Mouse (Mus musculus): ENCODE results near the gene Arf3. TPM values are rescaled to one million over a fixed set of nuclear protein-coding genes. Genes with fewer than 3 reads are reported as not detected.

Gene Arf3
- 49.4 TPM for polyA plus RNA-seq (2014; fragmentation: Illumina TruSeq; extraction: RNeasy Lipid Tissue Mini Kit (QIAGEN cat#74804); ENCODE audit: insufficient read depth, low read depth, low replicate concordance)

DNA sequence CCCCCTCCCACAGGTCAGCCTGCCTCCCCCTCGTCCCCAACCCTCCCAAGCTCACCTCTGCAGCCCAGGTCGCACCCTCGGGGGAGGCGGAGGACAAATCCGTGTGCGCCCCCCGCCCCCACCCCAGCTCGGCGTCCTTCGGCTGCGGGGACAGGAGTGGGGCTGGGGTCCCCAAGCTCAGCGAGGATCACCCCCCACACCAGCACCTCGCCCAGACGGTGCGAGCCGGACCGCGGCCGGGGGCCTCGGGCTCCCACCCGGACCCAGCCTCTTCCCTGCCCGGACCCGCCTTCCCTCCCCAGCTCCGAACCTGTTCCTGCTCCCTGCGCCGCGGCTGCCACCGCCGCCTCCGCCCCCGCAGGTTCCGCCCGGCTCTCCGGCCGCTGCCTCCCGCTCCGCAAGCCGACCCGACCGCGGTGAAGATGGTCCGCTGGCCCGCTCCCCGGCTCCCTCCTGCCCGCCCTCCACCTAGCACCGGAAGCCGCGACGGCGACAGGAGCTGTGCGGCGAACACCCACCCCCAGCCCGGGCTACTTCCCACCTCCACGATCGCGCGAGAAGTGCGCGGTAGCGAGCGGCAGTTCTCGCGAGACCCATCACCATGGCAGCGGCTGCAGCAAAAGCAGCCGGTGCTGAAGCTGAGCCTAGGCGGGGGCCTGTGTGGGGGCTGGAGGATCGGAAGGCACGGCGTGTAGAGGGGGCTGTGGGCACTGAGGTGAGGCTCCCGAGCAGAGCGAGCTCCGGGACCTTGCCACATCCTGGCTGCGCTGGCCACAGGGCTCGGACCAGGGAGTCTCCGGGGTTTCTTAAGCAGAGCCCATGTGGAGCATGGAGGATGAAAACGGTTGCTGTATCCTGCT, at the start of gene Arf3:
Gene Arf3 (minus strand): TSS at position 545 of the 860 bp plus-strand sequence.

DNA sequence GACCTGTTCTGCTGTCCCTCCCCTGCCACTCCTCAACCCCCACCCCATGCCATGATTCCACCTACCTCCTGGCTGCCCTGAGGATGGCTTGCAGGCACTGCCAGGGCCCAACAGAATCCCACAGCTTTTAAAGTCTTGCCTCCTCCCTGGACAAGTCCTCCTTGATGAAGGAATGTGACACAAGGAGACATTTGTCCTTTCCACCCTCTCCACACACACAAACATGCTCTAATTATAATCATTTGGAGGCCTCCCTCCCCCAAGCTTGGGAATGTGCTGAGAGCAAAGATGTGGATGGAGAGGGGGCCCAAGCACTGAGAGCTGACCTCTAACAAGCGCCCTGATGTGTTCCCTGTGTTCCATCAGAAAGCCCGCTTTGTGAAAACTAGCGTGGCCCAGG, 46.4 kb upstream of the Arf3 start, which contains the start of gene Ddn:
Gene Ddn (minus strand): TSS at position 101 of the 400 bp plus-strand sequence.

DNA sequence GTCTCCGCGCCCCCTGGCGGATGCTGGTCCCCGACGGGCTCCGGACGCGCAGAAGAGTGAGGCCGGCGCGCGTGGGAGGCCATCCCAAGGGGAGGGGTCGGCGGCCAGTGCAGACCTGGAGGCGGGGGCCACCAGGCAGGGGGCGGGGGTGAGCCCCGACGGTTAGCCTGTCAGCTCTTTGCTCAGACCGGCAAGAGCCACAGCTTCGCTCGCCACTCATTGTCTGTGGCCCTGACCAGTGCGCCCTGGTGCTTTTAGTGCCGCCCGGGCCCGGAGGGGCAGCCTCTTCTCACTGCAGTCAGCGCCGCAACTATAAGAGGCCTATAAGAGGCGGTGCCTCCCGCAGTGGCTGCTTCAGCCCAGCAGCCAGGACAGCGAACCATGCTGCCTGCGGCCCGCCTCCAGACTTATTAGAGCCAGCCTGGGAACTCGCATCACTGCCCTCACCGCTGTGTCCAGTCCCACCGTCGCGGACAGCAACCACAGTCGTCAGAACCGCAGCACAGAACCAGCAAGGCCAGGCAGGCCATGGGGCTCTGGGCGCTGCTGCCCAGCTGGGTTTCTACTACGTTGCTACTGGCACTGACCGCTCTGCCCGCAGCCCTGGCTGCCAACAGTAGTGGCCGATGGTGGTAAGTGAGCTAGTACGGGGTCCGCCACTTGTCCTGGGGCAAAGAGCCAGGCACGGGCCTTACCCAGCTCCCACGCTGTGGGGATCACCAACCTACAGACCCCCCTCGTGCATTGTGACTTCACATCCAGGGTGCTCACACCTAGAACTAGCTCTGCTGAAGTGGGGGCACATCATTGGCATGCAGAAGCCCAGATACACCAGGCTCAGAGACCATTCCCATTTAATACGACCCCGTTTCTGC, 26.9 kb upstream of the Arf3 start, which contains the start of gene Wnt1:
Gene Wnt1 (plus strand): TSS at position 197 of the 875 bp plus-strand sequence.

DNA sequence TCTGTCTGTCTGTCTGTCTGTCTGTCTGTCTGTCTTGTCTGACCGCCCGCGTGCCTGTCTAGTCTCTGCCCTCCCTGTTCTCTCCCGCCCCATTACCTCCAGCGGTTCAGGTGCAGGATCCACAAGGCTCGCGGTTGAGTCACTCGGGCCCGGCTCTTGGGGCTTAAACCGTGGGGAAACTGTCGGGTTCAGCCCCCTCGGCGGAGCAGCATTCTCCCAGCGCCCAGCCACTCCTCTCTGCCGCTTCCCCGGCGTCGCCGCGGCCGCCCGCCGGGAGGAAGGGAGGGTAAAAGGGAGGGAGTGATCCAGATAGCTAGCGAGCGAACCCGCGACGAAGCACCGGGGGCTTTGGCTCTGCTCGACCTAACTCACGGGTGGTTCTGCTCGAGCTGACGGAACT, 14.7 kb upstream of the Arf3 start, which contains the start of gene Wnt10b:
Gene Wnt10b (minus strand): TSS at position 389 of the 400 bp plus-strand sequence.

DNA sequence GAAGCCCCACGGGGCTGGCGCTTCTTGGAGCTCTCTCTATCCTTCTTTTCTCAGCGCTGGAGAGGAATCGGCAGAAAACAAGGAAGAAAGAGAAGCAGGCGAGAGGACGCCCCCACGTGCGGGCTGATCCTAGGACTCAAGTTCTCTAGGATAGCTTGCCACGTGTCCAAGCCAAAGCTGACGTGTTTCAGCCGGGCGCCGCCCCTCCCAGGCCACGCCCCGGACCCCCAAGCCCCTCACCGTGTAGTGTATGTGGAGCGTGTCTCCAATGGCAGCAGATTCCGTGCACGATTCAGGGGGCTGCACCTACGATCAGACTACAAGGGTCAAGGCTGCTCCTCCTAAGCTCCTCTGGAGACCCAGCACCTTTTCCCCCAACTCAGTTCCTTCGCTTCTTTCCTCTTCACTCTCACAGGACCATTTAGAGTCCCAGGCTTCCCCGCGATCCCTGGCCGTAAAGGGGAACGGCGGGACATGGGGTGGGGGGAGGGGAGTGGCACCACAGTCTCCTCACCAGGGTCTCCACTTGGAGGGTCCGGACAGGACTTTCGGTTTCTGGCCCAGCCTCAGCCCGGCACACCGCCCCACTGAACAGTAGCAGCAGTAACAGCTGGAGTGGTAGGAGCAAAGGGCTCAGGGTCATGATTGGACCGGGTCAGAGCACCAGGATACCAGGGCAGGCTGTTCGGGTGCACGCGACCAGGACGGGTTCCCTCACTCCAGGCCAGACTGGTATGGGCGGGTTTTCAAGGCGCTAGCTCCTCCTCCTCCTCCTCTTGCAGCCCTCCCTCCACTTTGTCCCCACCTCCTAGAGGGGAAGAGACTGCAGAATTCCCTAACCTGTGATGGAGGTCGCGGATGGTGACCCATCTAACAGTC, 35.3 kb downstream of the Arf3 start, which contains the start of gene Fkbp11:
Gene Fkbp11 (minus strand): TSS at position 756 of the 879 bp plus-strand sequence.

DNA sequence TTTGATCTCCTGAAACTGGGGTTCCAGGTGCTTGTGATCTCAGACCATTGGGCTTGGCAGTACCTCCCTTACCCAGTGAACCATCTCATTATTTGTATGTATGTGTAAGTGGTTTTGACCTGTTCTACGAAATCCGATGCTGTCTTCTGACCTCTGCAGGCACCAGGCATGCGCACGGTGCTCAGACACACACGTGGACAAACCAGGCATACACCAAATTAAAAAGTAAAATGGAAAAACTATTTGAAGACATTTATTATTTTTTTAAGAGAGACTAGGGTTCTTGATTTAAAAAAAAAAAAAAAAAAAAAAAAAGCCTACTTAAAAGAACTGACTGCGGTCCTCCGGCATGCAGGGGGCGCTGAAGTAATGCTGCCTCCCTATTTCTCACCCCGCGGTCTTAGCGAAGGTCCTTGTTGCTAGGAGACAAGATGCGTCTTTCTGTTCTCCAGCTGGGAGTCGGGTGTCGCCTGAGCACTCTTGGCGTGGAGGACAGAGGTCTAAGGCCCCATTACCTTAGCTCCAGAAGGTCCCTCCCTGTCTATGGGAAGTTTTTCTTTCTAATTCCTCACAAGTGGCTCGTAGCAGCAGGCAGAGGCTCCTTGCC, 55.1 kb downstream of the Arf3 start, which contains the start of gene Ccdc65:
Gene Ccdc65 (plus strand): TSS at position 442 of the 607 bp plus-strand sequence.

Other genes with a start within 250 kb of the Arf3 start
- gene Kansl2, start 228.9 kb downstream of the Arf3 start, polyA plus RNA-seq (2014; fragmentation: Illumina TruSeq; extraction: RNeasy Lipid Tissue Mini Kit (QIAGEN cat#74804); ENCODE audit: insufficient read depth, low read depth, low replicate concordance), result 30.1 TPM
- gene Ccnt1, start 192.3 kb downstream of the Arf3 start, polyA plus RNA-seq (2014; fragmentation: Illumina TruSeq; extraction: RNeasy Lipid Tissue Mini Kit (QIAGEN cat#74804); ENCODE audit: insufficient read depth, low read depth, low replicate concordance), result 16.8 TPM
- 0.54 TPM for gene 4930415O20Rik, start 192.2 kb downstream of the Arf3 start, polyA plus RNA-seq (2014; fragmentation: Illumina TruSeq; extraction: RNeasy Lipid Tissue Mini Kit (QIAGEN cat#74804); ENCODE audit: insufficient read depth, low read depth, low replicate concordance)
- gene Adcy6, start 153.1 kb downstream of the Arf3 start, polyA plus RNA-seq (2014; fragmentation: Illumina TruSeq; extraction: RNeasy Lipid Tissue Mini Kit (QIAGEN cat#74804); ENCODE audit: insufficient read depth, low read depth, low replicate concordance), result 17.4 TPM
- gene Cacnb3, start 132.4 kb downstream of the Arf3 start, polyA plus RNA-seq (2014; fragmentation: Illumina TruSeq; extraction: RNeasy Lipid Tissue Mini Kit (QIAGEN cat#74804); ENCODE audit: insufficient read depth, low read depth, low replicate concordance), result 9.1 TPM
- gene Ddx23, start 100.3 kb downstream of the Arf3 start, polyA plus RNA-seq (2014; fragmentation: Illumina TruSeq; extraction: RNeasy Lipid Tissue Mini Kit (QIAGEN cat#74804); ENCODE audit: insufficient read depth, low read depth, low replicate concordance), result 30.9 TPM
- 7.5 TPM for gene Rnd1, start 85.8 kb downstream of the Arf3 start, polyA plus RNA-seq (2014; fragmentation: Illumina TruSeq; extraction: RNeasy Lipid Tissue Mini Kit (QIAGEN cat#74804); ENCODE audit: insufficient read depth, low read depth, low replicate concordance)
- gene Ccdc65, start 55.0 kb downstream of the Arf3 start, polyA plus RNA-seq (2014; fragmentation: Illumina TruSeq; extraction: RNeasy Lipid Tissue Mini Kit (QIAGEN cat#74804); ENCODE audit: insufficient read depth, low read depth, low replicate concordance), result 5.9 TPM
- gene Fkbp11, start 35.0 kb downstream of the Arf3 start, polyA plus RNA-seq (2014; fragmentation: Illumina TruSeq; extraction: RNeasy Lipid Tissue Mini Kit (QIAGEN cat#74804); ENCODE audit: insufficient read depth, low read depth, low replicate concordance), result 13.6 TPM
- gene Wnt10b, start 14.9 kb upstream of the Arf3 start, polyA plus RNA-seq (2014; fragmentation: Illumina TruSeq; extraction: RNeasy Lipid Tissue Mini Kit (QIAGEN cat#74804); ENCODE audit: insufficient read depth, low read depth, low replicate concordance), result 4.1 TPM
- not detected for gene Wnt1, start 26.6 kb upstream of the Arf3 start, polyA plus RNA-seq (2014; fragmentation: Illumina TruSeq; extraction: RNeasy Lipid Tissue Mini Kit (QIAGEN cat#74804); ENCODE audit: insufficient read depth, low read depth, low replicate concordance)
- gene Ddn, start 46.3 kb upstream of the Arf3 start, polyA plus RNA-seq (2014; fragmentation: Illumina TruSeq; extraction: RNeasy Lipid Tissue Mini Kit (QIAGEN cat#74804); ENCODE audit: insufficient read depth, low read depth, low replicate concordance), result not detected
- 69.5 TPM for gene Prkag1, start 68.3 kb upstream of the Arf3 start, polyA plus RNA-seq (2014; fragmentation: Illumina TruSeq; extraction: RNeasy Lipid Tissue Mini Kit (QIAGEN cat#74804); ENCODE audit: insufficient read depth, low read depth, low replicate concordance)
- 9.1 TPM for gene Kmt2d, start 108.0 kb upstream of the Arf3 start, polyA plus RNA-seq (2014; fragmentation: Illumina TruSeq; extraction: RNeasy Lipid Tissue Mini Kit (QIAGEN cat#74804); ENCODE audit: insufficient read depth, low read depth, low replicate concordance)
- gene Rhebl1, start 131.3 kb upstream of the Arf3 start, polyA plus RNA-seq (2014; fragmentation: Illumina TruSeq; extraction: RNeasy Lipid Tissue Mini Kit (QIAGEN cat#74804); ENCODE audit: insufficient read depth, low read depth, low replicate concordance), result 6.3 TPM
- 0.99 TPM for gene Dhh, start 135.3 kb upstream of the Arf3 start, polyA plus RNA-seq (2014; fragmentation: Illumina TruSeq; extraction: RNeasy Lipid Tissue Mini Kit (QIAGEN cat#74804); ENCODE audit: insufficient read depth, low read depth, low replicate concordance)
- 16.5 TPM for gene Lmbr1l, start 155.0 kb upstream of the Arf3 start, polyA plus RNA-seq (2014; fragmentation: Illumina TruSeq; extraction: RNeasy Lipid Tissue Mini Kit (QIAGEN cat#74804); ENCODE audit: insufficient read depth, low read depth, low replicate concordance)
- 632 TPM for gene Tuba1b, start 171.4 kb upstream of the Arf3 start, polyA plus RNA-seq (2014; fragmentation: Illumina TruSeq; extraction: RNeasy Lipid Tissue Mini Kit (QIAGEN cat#74804); ENCODE audit: insufficient read depth, low read depth, low replicate concordance)
- gene Gm49450, start 190.3 kb upstream of the Arf3 start, polyA plus RNA-seq (2014; fragmentation: Illumina TruSeq; extraction: RNeasy Lipid Tissue Mini Kit (QIAGEN cat#74804); ENCODE audit: insufficient read depth, low read depth, low replicate concordance), result not detected
- gene Tuba1a, start 190.5 kb upstream of the Arf3 start, polyA plus RNA-seq (2014; fragmentation: Illumina TruSeq; extraction: RNeasy Lipid Tissue Mini Kit (QIAGEN cat#74804); ENCODE audit: insufficient read depth, low read depth, low replicate concordance), result 607 TPM